18 mouse cellular contexts compared by ENCODE assay signal in the genomic region with DNA sequence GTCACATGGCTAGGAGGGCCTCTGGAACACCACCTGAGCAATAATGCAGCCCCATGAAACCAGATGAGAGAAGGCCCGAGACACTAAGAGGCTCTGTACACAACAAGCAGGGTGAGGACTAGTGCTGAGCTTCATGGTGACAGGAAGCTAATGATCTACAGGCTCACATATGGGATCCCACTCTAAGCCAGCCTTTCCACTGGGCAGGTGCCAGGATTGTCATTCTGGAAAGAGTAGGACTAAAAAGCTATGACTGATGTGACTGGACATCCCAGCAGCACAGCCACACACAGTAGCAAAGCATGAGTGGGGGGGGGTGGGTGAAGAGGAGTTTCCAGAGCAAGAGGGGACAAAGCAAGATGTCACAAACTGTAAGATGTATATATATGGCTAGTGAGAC. TPM values are rescaled to one million over a fixed set of nuclear protein-coding genes. Genes with fewer than 3 reads are reported as not detected.
"Had no signal": no experiment of that assay in that cellular context is flagged by ENCODE, and none has a peak within 500 bp of the region (broad histone marks: within the 10 kb centered on the region; RNA-seq: fewer than 3 reads in every experiment).

No protein-coding gene starts in this region.

- H3K27ac ChIP-seq: lung, embryonic 15.5 days; macrophage; midbrain, embryonic 12.5 days; neural tube, embryonic 12.5 days; stomach, embryonic 15.5 days; stomach, postnatal 0 days had no signal

- ATAC-seq: lung, postnatal 0 days; midbrain, embryonic 16.5 days had no signal

- H3K4me2 ChIP-seq: lung, embryonic 15.5 days; midbrain, embryonic 12.5 days; neural tube, embryonic 12.5 days; stomach, embryonic 15.5 days had no signal

- H3K9ac ChIP-seq: lung, embryonic 15.5 days; midbrain, embryonic 12.5 days; neural tube, embryonic 12.5 days; stomach, embryonic 15.5 days had no signal

- H3K27me3 ChIP-seq: lung, embryonic 15.5 days; megakaryocyte, embryonic 14.5 days; midbrain, embryonic 12.5 days; neural tube, embryonic 12.5 days; stomach, embryonic 15.5 days had no signal

- H3K4me3 ChIP-seq: lung, embryonic 15.5 days; megakaryocyte, embryonic 14.5 days; midbrain, embryonic 12.5 days; neural tube, embryonic 12.5 days; stomach, embryonic 15.5 days had no signal

- H3K9me3 ChIP-seq: lung, embryonic 15.5 days; megakaryocyte, embryonic 14.5 days; midbrain, embryonic 12.5 days; neural tube, embryonic 12.5 days; stomach, embryonic 15.5 days had no signal

- DNase-seq: lung, adult 2 months; lung, postnatal 14 days; lung, postnatal 36 days; midbrain, embryonic 14.5 days; right cerebral cortex, postnatal 14 days; thymus, adult 2 months; thymus, postnatal 25 days; thymus, postnatal 4 days had no signal

RNA-seq across cellular contexts. Expression of a gene that starts 54.2 kb away (rescaled TPM):
- total RNA-seq: monocyte, adult 5-6 weeks had no signal
